Mouse (Mus musculus) testis, adult 2 months (tissue): ENCODE measurements around the gene Gm47791.

Experiments
- CTCF ChIP-seq: fragments of 200-500 bp; IDR thresholded peaks from 2 replicates; pipeline ENCODE4 v1.5.1; 2012; ENCODE audit warnings: low read depth, mild to moderate bottlenecking, inconsistent platforms, low read length, moderate library complexity; ENCODE audit not compliant: control insufficient read depth, insufficient read depth, insufficient replicate concordance
- POLR2A ChIP-seq: fragments of 200-500 bp; IDR thresholded peaks from 2 replicates; pipeline ENCODE4 v1.6.1; 2012; ENCODE audit warnings: low read depth, mild to moderate bottlenecking, inconsistent platforms, low read length, moderate library complexity; ENCODE audit not compliant: control insufficient read depth

GRCm38 (mm10) chr1:82771022-82771586, at the start of gene Gm47791:
- TF ChIP-seq CTCF: no peak
- no peak for TF ChIP-seq POLR2A
